Mouse (Mus musculus): ENCODE results near the gene Gm20425.
"Not testable (repeated sequence)": the region's sequence is repeated elsewhere in the genome, so short reads cannot be mapped to it uniquely, and the experiment has no call there.

Gene Gm20425

GRCm38 (mm10) chr9:103155158-103155557 lies 74.9 kb downstream of the Gm20425 start:
- in situ Hi-C loops (cut with MseI, MboI), result not testable (repeated sequence)

- in situ Hi-C loops (cut with MseI, MboI), result no loop called here
Measured at GRCm38 (mm10) chr9:103154568-103154967, 75.5 kb downstream of the Gm20425 start.

GRCm38 (mm10) chr9:103153286-103153685 lies 76.8 kb downstream of the Gm20425 start:
- in situ Hi-C loops (cut with MseI, MboI), result no loop called here

- in situ Hi-C loops (cut with MseI, MboI), result no loop called here
Measured at GRCm38 (mm10) chr9:103149074-103149799, 80.9 kb downstream of the Gm20425 start.

GRCm38 (mm10) chr9:103147103-103147502 lies 83.0 kb downstream of the Gm20425 start:
- in situ Hi-C loops (cut with MseI, MboI), result no loop called here

- in situ Hi-C loops (cut with MseI, MboI), result no loop called here
Measured at GRCm38 (mm10) chr9:103146703-103147102, 83.4 kb downstream of the Gm20425 start.

GRCm38 (mm10) chr9:103146257-103146656 lies 83.8 kb downstream of the Gm20425 start:
- in situ Hi-C loops (cut with MseI, MboI), result no loop called here

- in situ Hi-C loops (cut with MseI, MboI), result no loop called here
Measured at GRCm38 (mm10) chr9:103145351-103145750, 84.8 kb downstream of the Gm20425 start.

GRCm38 (mm10) chr9:103143881-103144280 lies 86.2 kb downstream of the Gm20425 start:
- in situ Hi-C loops (cut with MseI, MboI), result no loop called here

GRCm38 (mm10) chr9:103141266-103141665 lies 88.8 kb downstream of the Gm20425 start:
- in situ Hi-C loops (cut with MseI, MboI), result no loop called here

- in situ Hi-C loops (cut with MseI, MboI), result no loop called here
Measured at GRCm38 (mm10) chr9:103140384-103140783, 89.7 kb downstream of the Gm20425 start.
